Mouse (Mus musculus): ENCODE data around the gene Slc23a3. TPM values are rescaled to one million over a fixed set of nuclear protein-coding genes. Genes with fewer than 3 reads are reported as not detected.
A peak's percentile ranks its signal among the peaks of the same experiment; 100 is the strongest.

Gene Slc23a3
- polyA plus RNA-seq, 1 experiment, result 12.8 TPM

- no peaks in the 10 kb centered on the region for H3K27me3 ChIP-seq (replicated peaks; ENCODE audit: control insufficient read depth, insufficient read depth, low read length)
- peak; percentile 99 for DNase-seq
- 2% methylated on average over 59 of the region's 59 CpGs for WGBS
- H3K4me1 ChIP-seq (ENCODE audit: control insufficient read depth, insufficient read depth, low read length), result peaks cover 8% of the 10 kb centered on the region; the same call in 1 of the 2 replicates
- H3K36me3 ChIP-seq (ENCODE audit: control insufficient read depth, insufficient read depth, low read length), result no peaks in the 10 kb centered on the region
- peak within 1 kb of the TSS; percentile 65; the same call in 1 of the 2 replicates for H3K27ac ChIP-seq (ENCODE audit: insufficient read depth, low read depth, low read length)
- no peak for TF ChIP-seq CTCF (conservative IDR thresholded peaks at IDR 0.05; ENCODE audit: insufficient read depth, insufficient read length, low read depth, low read length)
- peak; percentile 61 for TF ChIP-seq POLR2A (IDR thresholded peaks at IDR 0.05; ENCODE audit: low read depth, low read length)
- peak within 1 kb of the TSS; percentile 62 for H3K4me3 ChIP-seq (ENCODE audit: insufficient read depth, low read depth, low read length)
These were observed 35.1 kb upstream of the Slc23a3 start, which contains the start of gene Zfand2b for GRCm38 (mm10) chr1:75168472-75169464. Gene Zfand2b, plus strand, starts transcription at chr1:75168646.

DNA sequence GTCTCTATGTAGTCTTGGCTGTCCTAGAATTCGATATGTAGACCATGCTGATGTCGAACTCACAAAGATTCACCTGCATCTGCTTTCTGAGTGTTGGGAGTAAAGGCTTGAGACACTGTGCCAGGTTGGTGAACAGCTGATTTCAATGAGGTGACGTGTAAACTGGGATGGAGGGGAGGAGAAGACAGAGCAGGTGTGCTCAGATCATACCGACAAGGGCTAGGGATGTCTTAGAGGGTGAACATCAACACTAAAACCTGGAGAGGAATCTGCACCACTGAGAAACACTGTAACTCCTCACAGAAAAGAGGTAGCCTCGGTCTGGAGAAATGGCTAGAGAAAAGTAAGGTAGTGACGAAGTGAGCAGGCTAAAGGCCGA is 34.4 kb upstream of the Slc23a3 start:
- Histone ChIP-seq H3K27me3 (replicated peaks; ENCODE audit: control insufficient read depth, insufficient read depth, low read length) (no peaks in the 10 kb centered on the region), H3K4me3 (ENCODE audit: insufficient read depth, low read depth, low read length) (peak overlapping the region; percentile 43), H3K4me1 (ENCODE audit: control insufficient read depth, insufficient read depth, low read length) (peaks cover 8% of the 10 kb centered on the region; the same call in 1 of the 2 replicates), H3K36me3 (ENCODE audit: control insufficient read depth, insufficient read depth, low read length) (no peaks in the 10 kb centered on the region), H3K27ac (ENCODE audit: insufficient read depth, low read depth, low read length) (peak overlapping the region; percentile 65; the same call in 1 of the 2 replicates)
- no peak for TF ChIP-seq POLR2A (IDR thresholded peaks at IDR 0.05; ENCODE audit: low read depth, low read length)
- TF ChIP-seq CTCF (conservative IDR thresholded peaks at IDR 0.05; ENCODE audit: insufficient read depth, insufficient read length, low read depth, low read length), result no peak
- WGBS, result 10% methylated on average over 7 of the region's 7 CpGs
- DNase-seq, result no peak

- TF ChIP-seq CTCF (conservative IDR thresholded peaks at IDR 0.05; ENCODE audit: insufficient read depth, insufficient read length, low read depth, low read length) (no peak), POLR2A (IDR thresholded peaks at IDR 0.05; ENCODE audit: low read depth, low read length) (no peak)
- WGBS, result 91% methylated on average over 4 of the region's 4 CpGs
- H3K27me3 ChIP-seq (replicated peaks; ENCODE audit: control insufficient read depth, insufficient read depth, low read length), result no peaks in the 10 kb centered on the region
These were observed 26.5 kb upstream of the Slc23a3 start for GRCm38 (mm10) chr1:75160256-75160617.

GRCm38 (mm10) chr1:75159540-75160255 is 26.0 kb upstream of the Slc23a3 start:
- DNase-seq, result no peak
- no peak overlapping the region for H3K4me3 ChIP-seq (ENCODE audit: insufficient read depth, low read depth, low read length)
- WGBS, result 77% methylated on average over 5 of the region's 5 CpGs
- no peak overlapping the region for H3K27ac ChIP-seq (ENCODE audit: insufficient read depth, low read depth, low read length)
- H3K4me1 ChIP-seq (ENCODE audit: control insufficient read depth, insufficient read depth, low read length), result no peaks in the 10 kb centered on the region
- no peaks in the 10 kb centered on the region for H3K27me3 ChIP-seq (replicated peaks; ENCODE audit: control insufficient read depth, insufficient read depth, low read length)
- no peak for TF ChIP-seq CTCF (conservative IDR thresholded peaks at IDR 0.05; ENCODE audit: insufficient read depth, insufficient read length, low read depth, low read length)
- TF ChIP-seq POLR2A (IDR thresholded peaks at IDR 0.05; ENCODE audit: low read depth, low read length), result no peak
- H3K36me3 ChIP-seq (ENCODE audit: control insufficient read depth, insufficient read depth, low read length), result no peaks in the 10 kb centered on the region

More at GRCm38 (mm10) chr1:75160256-75160617, 26.5 kb upstream of the Slc23a3 start:
- Histone ChIP-seq H3K4me3 (ENCODE audit: insufficient read depth, low read depth, low read length) (no peak overlapping the region), H3K4me1 (ENCODE audit: control insufficient read depth, insufficient read depth, low read length) (no peaks in the 10 kb centered on the region), H3K27ac (ENCODE audit: insufficient read depth, low read depth, low read length) (no peak overlapping the region), H3K36me3 (ENCODE audit: control insufficient read depth, insufficient read depth, low read length) (no peaks in the 10 kb centered on the region)
- no peak for DNase-seq

GRCm38 (mm10) chr1:75158990-75159389 is 25.3 kb upstream of the Slc23a3 start:
- H3K27ac ChIP-seq (ENCODE audit: insufficient read depth, low read depth, low read length), result no peak overlapping the region
- TF ChIP-seq CTCF (conservative IDR thresholded peaks at IDR 0.05; ENCODE audit: insufficient read depth, insufficient read length, low read depth, low read length), result no peak
- TF ChIP-seq POLR2A (IDR thresholded peaks at IDR 0.05; ENCODE audit: low read depth, low read length), result no peak
- no peak overlapping the region for H3K4me3 ChIP-seq (ENCODE audit: insufficient read depth, low read depth, low read length)
- no peaks in the 10 kb centered on the region for H3K36me3 ChIP-seq (ENCODE audit: control insufficient read depth, insufficient read depth, low read length)
- no peaks in the 10 kb centered on the region for H3K27me3 ChIP-seq (replicated peaks; ENCODE audit: control insufficient read depth, insufficient read depth, low read length)
- H3K4me1 ChIP-seq (ENCODE audit: control insufficient read depth, insufficient read depth, low read length), result no peaks in the 10 kb centered on the region
- DNase-seq, result no peak

DNA sequence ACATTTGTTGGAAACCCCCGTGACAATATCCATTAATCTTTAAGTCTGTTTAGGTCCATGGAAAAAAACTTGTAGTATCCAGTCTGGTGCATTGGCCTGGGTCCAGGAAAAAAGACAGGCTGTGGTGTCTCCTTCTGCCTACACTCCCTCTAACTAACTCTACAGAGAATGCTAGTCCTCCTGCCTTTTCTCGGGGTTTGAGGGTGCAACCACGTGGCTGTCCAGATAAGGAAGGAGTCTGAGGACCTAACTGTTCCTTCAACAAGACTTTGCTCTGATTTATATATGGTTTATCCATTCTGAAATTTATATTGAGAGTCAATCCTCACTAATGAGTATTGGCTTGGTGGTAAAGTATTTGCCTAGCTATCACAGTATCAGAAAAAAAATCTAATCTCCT is 22.1 kb upstream of the Slc23a3 start:
- no peak overlapping the region for H3K27ac ChIP-seq (ENCODE audit: insufficient read depth, low read depth, low read length)
- DNase-seq, result no peak
- no peak overlapping the region for H3K4me3 ChIP-seq (ENCODE audit: insufficient read depth, low read depth, low read length)
- TF ChIP-seq CTCF (conservative IDR thresholded peaks at IDR 0.05; ENCODE audit: insufficient read depth, insufficient read length, low read depth, low read length), result no peak
- no peak for TF ChIP-seq POLR2A (IDR thresholded peaks at IDR 0.05; ENCODE audit: low read depth, low read length)
- 59% methylated on average over 3 of the region's 3 CpGs for WGBS
- no peaks in the 10 kb centered on the region for H3K4me1 ChIP-seq (ENCODE audit: control insufficient read depth, insufficient read depth, low read length)
- H3K36me3 ChIP-seq (ENCODE audit: control insufficient read depth, insufficient read depth, low read length), result no peaks in the 10 kb centered on the region
- no peaks in the 10 kb centered on the region for H3K27me3 ChIP-seq (replicated peaks; ENCODE audit: control insufficient read depth, insufficient read depth, low read length)

Measured in kidney, adult 2 months (tissue).